Mouse (Mus musculus) gastrocnemius, postnatal 36 days (tissue): ENCODE results near the gene Hesx1. TPM values are rescaled to one million over a fixed set of nuclear protein-coding genes. Genes with fewer than 3 reads are reported as not detected.
A peak's percentile ranks its signal among the peaks of the same experiment; 100 is the strongest.

ENCODE experiments used
- DNase-seq, 2 experiments: peaks; one replicate each; pipeline ENCODE4 v3.0.0; 2022
- intact Hi-C: fragments of 180-260 bp; cut with DNase I; formaldehyde crosslinking; loops from one replicate; pipeline ENCODE4 v1.15.1; 2025
- total RNA-seq, 2 experiments: library from RNA; stranded (reverse); gene quantifications; 2 replicates each; pipeline ENCODE4 v1.2.3; 2021

Hesx1 gene
- total RNA-seq, 2 experiments from 2014 or later: not detected

DNA sequence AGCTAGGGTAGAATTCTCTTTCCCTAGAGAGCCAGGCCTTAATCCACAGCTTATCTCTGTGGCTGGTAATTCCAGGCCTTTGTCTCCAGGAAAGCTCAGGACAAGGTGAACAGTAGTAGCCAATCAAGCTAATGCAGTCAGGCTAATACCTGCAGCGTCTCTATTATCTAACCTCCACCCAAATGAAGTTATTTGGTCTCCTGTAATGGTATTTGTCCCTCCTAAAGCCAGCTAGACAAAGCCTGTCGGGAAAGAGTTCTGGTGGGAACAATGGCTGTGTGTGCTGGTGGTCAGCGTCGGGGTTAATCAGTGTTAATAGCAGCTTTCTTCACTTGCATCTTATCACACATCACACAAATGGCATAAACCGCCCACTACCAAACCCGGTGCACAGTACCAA lies 11.7 kb downstream of the Hesx1 start:
- DNase-seq: no peak
- intact Hi-C loops: no loop called here

DNA sequence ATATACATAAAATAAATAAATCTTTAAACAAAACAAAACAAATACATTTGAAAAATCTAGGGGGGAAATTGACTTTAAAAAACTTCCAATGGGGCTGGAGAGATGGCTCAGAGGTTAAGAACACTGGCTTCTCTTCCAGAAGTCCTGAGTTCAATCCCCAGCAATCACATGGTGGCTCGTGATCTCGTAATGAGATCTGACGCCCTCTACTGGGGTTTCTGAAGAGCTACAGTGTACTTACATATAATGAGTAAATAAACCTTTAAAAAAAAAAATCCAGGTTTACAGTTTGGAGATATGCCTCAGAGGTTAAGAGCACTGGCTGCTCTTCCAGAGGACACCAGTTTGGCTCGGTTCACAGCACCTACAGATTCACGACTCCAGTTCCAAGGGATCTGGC lies 17.3 kb downstream of the Hesx1 start:
- intact Hi-C loops: no loop called here
- no peak for DNase-seq

DNA sequence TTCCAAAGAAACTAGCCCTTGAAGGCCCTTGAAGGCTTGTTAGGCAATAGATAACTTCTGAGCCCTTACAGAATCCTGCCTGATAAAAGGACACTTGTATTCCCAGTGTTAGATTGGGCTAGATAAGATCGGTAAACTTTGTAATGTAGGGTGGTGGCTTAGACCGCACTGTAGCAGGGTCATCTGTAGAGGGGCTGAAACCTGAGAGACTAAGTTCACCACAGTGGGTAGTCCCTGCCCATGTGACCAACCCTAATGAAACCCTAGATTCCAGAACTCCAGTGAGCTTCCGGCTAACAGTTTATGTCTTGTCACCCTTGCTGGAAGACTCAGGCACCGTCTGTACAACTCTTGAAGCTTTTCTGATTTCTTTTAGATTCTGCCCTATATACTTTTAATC lies 19.4 kb downstream of the Hesx1 start:
- DNase-seq: no peak
- intact Hi-C loops: no loop called here

DNA sequence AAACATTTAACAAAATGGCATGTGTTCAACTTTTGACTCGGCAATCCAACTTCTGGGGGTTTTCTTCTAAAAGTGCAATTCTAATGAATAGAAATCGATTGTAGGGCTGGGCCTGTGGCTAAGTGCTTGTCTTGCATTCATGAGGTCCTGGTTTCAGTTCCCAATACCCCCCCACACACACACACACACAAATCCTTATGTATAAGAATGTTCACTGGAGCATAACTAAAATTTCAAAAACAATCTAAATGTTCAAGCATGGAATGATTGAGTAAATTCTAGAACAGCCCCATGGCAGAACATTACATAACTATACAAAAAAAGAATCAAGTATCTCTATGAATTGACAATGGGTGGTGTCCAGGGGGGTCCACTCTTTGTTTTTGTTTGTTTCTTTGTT lies 23.7 kb downstream of the Hesx1 start:
- DNase-seq: no peak
- intact Hi-C loops: no loop called here

DNA sequence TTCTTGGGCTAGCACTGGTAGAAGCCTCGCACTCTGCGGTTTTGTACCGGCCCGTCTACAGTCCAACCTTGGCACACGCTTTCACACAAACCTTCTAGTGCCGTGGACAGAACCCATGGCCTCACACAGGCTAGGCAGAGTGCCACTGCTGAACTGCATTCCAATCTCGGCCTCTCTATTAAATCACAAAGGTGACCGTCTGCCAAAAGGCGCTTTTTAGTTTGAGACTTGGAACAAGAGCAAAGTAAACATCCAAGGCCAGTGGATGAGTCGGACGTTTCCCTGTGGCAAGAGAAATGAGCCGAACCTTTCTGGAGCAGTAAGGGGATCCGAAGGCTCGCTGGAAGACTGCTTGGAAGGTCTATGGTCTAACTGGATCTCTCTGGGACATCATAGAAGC lies 25.6 kb downstream of the Hesx1 start:
- DNase-seq: no peak
- intact Hi-C loops: loop anchor here (5.0 to 10.0 kb wide), 3 partner anchors 33 to 355 kb away; partner anchors contain the start of gene Pde12

DNA sequence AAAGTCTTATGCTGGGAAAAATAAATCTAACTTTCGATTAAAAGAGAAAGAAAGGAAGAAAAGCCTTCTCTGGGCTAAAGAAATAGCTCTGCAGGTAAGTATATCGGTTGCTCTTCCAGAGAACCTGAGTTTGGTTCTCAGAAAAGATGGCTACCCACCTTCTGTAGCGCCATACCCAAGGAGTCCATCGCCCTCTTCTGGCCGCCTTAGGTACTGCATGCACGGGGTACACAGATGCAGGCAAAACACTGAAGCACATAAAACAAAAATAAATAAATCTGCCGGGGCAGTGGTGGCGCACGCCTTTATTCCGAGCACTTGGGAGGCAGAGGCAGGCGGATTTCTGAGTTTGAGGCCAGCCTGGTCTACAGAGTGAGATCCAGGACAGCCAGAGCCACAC lies 28.7 kb downstream of the Hesx1 start:
- DNase-seq: peak; percentile 34 to 48
- intact Hi-C loops: loop anchor here (5.0 to 10.0 kb wide), 3 partner anchors 36 to 358 kb away; partner anchors contain the start of gene Pde12

DNA sequence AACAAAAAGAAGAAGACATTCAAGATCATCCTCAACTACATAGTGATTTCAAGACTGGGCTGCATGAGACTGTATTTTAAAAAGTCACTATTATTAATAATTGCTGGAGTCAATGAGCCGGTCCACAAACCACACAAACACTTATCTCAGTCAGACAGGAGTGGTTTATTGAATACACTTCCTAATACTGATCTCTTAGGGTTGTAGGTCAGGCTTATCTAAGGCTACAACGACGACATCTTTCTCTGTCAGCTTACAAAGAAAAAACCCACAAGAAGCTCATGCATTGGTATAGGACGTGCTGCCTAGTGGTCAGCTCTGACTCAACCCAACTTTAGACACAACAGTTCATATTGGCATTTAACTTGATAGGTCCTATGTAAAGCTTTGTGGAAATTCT lies 30.4 kb downstream of the Hesx1 start:
- no peak for DNase-seq
- intact Hi-C loops: loop anchor here (5.0 to 10.0 kb wide), 3 partner anchors 37 to 360 kb away; partner anchors contain the start of gene Pde12

DNA sequence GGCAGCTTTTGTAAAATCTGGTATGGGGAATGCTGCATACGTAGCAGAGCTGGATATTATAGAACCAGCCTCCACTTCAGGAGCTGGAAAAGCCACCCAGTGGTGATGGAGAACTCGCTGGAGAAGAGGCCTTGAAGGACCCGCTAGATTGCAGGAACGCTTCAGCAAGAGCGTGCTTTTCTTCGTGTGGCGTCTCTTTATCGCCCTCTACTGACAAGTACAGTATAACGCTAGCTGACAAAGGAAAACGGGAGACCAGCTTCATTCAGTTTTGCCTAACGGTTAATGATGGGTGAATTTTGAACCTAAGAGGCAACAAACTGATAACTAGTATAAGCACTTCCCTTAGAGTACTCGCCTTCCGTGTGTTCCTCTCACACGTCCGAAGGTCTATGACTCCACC lies 35.6 kb downstream of the Hesx1 start:
- intact Hi-C loops: loop anchor here (5.0 to 10.0 kb wide), 3 partner anchors 153 to 365 kb away; partner anchors contain the start of gene Pde12
- no peak for DNase-seq

DNA sequence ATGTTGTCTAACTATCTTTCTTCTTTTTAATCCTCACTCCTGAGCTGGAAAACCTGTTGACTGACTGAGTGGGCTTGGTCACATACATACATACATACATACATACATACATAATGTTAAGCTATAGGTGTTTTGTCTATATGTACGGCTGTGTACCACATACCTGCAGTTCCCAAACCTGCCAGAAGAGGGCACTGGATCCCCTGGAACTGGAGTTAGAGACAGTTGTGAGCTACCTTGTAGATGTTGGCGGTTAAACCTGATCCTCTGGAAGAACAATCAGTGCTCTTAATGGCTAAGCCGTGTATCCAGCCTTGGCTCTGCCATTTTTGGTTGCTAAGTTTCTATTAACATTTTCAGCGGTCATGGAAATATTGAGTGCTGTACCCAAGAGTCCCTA lies 36.9 kb downstream of the Hesx1 start:
- intact Hi-C loops: loop anchor here (1.0 to 5.0 kb wide), 2 partner anchors 65 to 151 kb away; no protein-coding TSS in a partner anchor

DNA sequence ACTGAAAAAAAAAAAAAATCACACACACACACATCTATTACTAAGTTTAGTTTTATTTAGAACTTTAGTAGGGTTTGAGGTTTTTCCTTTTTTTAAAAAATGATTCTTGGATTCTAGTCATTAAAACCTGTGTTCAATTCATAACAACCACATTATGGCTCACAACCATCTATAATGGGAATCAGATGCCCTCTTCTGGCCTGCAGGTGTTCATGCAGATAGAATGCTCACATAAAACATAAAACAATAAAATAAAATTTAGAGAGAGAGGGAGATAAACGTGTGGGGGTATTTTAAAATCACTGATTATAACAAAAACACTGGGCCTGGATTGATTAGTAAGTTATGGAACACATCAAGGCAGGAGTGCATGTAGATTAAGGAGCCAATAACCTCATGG lies 43.3 kb downstream of the Hesx1 start:
- DNase-seq: no peak
- intact Hi-C loops: no loop called here

More for the DNA sequence above, 36.9 kb downstream of the Hesx1 start:
- DNase-seq: peak; percentile 70

DNA sequence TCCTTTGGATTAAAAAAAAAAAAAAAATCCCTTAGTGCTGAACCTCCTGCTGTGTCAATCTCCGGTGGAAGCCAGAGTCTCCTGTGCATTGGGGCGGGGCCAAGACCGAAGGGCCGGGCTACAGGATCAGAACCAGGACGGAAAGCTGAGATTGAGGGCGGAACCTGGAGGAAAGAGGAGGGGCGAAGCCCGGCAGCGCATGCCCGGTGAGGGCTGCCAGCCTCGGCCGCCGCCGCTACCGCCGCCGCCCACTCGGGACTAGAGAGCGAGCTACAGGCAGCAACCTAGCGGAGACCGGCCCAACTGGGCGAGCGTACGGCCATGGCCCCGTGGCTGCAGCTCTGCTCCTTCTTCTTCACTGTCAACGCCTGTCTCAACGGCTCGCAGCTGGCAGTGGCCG lies 44.6 kb downstream of the Hesx1 start, which contains the start of gene Il17rd:
Gene Il17rd, plus strand, starts transcription at position 159 of the 400 bp plus-strand sequence.
- intact Hi-C loops: no loop called here
- peak; percentile 89 to 93 for DNase-seq

DNA sequence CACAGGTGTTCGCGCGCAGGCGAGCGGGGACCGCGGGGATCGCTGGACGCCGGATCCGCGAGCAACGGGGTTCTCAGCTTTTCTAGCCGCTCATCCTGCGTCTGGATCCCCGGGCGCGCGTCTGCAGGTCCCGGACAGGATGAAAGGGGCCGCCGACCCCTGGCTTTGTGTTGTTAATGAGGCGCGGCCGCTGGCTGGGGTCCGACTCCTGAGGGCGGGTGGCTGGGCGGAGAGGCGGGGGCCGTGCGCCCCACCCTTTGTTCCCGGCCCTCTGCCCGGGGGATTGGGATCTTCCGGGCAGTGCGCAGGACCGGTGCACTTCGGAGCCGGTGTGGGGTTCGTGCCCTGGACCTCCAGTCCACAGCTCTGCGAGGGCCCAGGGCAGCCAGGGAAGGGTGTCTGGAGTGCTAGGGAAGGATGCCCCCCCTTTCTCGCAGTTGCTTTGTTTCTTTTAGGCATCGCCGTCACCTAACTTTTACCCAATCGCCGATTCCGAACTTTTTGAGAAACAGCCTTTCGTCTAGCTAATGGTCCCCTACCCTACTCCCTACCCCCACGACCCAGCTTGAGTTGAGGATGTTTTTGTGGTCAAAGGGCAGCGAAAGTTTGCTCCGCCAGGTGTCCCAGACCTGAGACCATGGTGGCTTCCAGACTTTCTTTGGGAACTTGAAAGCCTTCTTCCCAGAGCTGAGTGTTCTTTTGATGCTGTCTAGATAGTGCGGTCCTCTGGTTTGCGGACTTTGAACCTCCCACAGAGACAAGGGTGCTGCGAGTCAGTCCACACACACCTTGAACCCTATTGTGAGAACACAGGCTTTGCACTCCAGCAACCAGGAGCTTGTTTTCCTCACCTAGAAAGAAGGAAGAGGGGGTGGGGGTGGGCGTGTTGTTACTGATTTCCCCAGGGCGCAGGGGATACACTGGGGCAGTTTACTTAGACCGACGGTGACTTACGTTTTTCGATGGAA lies 45.3 kb downstream of the Hesx1 start:
- DNase-seq: peak in 1 of 2 experiments; percentile 39
- intact Hi-C loops: no loop called here

DNA sequence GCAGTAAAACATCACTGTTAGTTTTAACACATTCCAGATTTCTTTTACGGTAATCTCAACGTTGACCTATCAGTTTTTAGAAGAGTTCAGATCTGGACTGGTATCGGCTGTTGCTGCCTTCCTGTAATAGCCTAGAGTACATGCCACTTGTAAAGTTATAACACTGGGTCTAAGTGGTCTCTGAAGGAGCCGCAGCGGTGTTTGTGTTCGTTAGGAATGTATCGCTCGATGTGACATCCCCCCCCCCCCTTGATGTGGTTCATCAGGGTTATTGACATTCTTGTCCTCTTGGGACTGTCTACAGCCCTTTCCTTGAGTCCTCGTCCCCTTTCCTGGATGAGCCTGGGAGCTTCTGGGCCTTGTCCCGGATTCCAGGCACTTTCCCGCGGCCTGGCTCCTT lies 46.2 kb downstream of the Hesx1 start:
- no peak for DNase-seq
- intact Hi-C loops: no loop called here

DNA sequence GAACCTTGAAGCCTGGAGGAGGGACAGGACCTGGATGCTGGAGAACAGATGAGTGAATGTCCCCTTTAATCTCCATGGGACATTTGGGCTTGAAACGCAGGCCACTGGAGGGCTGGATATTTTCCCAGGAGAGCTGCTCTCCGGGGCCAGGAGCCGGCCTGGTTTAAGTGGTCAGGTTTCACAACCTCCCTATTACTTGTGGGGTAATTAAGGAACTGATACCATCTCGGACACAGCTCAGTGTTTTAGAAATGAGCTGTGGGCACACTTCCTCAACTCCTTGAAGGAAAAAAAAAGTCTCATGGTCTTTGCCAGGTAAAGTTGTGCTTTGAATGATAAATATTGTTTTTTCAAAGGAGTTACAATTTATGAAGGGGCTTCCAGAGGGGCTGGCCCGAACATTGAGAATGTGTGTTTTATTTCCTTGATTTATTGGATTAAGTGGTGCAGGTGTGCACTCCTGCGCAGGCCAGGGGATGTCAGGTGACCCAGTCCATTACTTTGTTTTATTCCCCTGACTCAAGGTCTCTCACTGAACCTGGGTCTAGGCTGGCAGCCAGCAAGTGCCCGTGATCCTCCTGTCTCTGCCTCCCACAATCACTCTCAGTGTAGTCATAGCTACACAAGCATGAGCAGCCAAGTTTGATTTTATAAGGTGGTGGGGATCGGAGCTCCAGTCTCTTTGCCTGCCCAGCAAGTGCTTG lies 48.2 kb downstream of the Hesx1 start:
- DNase-seq: no peak
- intact Hi-C loops: no loop called here

DNA sequence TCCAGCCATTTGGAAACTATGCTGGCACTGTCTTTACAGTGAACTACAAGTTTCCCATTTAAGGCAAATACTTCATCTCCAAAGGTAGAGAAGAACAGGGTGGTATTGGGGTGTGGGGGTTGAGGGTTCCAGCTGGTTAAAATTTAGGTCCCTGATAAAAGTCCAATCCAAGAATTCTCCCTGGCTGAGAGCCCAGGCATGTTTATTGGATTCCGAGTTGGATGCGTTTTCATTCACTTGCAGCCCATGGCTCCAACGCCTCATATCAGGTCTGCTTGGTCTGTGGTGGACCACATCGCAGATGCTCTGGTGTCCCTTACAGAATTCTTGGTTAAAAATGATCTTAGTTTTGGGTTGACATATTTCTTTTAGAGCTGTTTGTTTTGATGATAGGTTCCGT lies 49.2 kb downstream of the Hesx1 start:
- no peak for DNase-seq
- intact Hi-C loops: no loop called here

DNA sequence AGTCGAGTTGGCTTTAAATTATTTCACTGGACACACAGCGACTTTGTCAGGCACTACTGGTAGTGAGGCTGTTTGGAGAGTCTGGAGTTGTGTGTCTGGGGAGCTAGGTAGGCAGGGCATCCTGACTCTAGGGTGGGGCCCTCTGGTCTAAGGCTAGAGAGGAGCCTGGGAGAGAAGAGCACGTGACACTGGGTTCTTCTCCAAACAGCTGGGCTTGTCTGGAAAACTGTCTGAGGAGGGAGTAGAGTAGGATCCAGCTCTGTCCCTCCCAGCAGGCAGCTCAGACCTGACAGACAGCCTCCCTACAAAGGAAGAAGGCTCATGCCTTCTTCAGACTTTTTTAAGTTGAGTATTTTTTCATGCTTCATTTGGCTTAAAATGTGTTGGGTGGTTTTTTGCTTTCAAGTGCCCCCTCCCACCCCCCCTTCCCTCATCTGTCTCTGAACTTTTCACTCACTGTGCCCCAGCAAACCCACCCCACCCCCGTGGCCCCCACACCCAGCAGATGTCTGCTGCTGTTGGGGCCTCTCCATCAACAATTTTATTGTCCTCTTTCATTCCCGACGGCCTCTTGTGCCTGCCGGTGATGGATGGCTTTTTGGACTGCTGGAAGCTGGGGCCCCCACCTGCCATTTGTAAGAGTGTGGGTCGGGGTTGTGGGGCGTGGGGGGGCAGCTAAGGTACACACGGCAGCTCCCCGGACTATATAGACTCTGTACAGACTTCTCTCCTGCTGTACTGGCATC lies 50.2 kb downstream of the Hesx1 start:
- DNase-seq: peak; percentile 26 to 41
- intact Hi-C loops: no loop called here

DNA sequence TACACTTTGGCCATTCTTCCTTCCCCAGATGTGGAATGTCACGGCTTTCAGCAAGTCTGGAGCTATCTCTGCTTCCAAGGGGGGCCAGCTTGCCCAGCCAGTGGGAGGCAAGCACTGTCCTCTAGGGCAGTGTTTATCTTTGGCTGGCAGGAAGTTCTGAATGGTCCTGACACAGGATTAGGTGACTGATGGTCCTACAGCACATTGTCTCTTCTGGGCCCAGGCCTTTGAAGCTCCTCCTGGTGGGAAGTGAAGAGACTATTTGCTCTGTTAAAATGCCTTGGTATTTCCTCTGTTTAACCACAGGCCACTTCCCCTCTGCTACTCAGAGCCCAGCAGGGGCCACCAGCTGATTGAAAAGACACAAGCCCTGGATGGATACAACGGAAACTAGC lies 50.7 kb downstream of the Hesx1 start:
- no peak for DNase-seq
- intact Hi-C loops: no loop called here

DNA sequence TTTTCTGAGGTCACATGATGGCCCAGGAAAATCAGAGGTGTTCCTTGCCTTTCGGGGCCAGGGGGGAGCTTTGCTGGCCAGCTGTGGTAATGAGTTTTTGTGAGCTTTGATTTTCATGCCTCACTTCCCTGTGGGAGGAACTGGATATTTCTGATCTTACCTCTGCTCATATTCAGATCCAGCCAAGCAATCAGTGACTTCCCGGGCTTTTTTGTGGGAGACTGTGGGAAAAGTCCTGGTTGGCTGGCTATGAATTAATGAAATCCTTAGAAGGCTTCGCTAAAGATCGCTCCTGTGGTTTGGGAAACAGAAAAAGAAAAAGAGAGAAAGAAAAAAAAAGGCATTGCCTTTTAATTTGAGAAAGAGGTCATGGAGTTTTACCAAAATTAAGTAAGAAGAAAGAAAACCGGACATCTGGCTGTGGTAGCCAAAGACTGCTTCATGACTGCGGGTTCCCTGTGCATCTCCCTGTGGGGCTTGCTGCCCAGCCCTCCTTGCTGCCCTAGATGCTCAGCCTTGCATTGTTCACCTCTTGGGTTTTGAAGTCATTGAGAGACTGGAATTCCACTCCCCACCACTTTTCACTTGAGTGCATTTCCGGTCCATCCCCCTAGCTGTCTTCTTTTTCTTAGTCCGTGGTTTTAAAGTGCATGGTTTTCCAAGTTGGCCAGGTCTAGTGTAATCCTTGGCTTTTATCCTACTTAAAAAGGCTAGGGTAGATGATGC lies 54.2 kb downstream of the Hesx1 start:
- no peak for DNase-seq
- intact Hi-C loops: no loop called here

DNA sequence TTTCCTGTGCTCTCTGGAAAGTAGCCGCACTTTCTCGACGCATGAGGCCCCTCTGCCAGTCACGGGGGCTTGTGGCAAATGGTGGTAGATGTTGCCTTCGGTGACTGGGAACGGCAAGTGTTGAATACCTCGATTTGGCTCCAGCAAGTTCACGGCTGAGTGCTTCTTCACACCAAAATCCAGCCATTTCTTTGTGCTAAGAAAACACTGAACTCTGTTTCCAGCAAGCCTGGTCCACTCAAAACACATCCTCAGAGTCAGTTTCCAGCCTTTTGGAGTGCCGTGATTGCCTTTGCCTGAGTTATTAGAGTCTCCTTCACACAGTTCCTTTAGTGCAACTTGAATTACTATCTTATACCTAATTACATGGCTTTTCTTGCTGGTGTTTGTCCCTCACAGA lies 55.8 kb downstream of the Hesx1 start:
- intact Hi-C loops: no loop called here

More for the DNA sequence above, 55.8 kb downstream of the Hesx1 start:
- DNase-seq: no peak
